Comparison of ENCODE assay signal across 9 mouse cellular contexts in the genomic region with DNA sequence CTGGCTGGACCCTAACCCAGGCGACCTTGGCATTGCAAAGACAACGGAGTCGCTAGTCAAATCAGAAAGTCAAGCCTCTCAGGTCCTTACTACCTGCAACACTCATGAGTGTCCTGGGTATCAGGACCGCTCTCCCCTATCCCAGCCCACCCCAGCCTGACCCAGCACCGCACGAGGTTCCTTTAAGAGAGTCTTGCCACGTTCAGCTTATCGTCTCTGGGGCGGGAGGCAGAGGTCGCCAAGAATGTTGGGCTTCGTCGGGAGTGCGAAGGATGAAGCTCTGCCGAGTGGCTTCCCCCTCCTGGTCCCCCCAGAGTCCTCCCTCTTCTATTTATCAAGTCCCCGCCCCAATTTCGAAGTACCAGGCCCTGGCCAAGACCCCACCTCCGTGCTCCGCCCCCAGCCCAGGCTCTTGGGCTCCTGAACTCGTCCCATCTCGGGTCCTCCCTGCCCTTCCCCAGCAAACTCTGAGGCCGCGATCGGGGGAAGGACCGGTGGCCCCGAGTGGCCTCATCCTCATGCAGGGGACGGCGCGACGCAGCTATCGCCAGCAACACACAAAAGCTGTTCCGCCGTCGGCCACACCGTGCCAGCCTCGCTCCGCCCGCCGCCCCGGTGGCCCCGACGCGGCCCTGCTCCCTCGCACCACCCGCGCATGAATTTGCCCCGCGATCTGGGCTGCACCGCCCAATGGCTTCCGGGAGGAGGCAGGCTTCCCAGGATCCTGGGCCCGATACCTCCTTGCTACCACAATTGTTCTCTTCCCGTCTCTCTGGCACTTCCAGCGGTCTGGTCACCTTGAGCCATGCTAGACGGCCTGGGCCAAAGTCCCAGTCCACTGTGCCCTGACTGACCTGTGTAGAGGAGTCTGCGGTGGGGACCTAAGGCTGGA. TPM values are rescaled to one million over a fixed set of nuclear protein-coding genes. Genes with fewer than 3 reads are reported as not detected.
DNase-seq lines count a peak whose midpoint lies in the region; ATAC-seq lines count a peak whose summit lies in the region.
"Had no signal": no experiment of that assay in that cellular context is flagged by ENCODE, and none has a peak within 500 bp of the region (broad histone marks: within the 10 kb centered on the region; RNA-seq: fewer than 3 reads in every experiment).

No protein-coding gene starts in this region.

- H3K4me3 ChIP-seq in heart, embryonic 16.5 days (ENCODE audit: low read length): peak overlapping the region; percentile 53

- no peaks in the 10 kb centered on the region for H3K36me3 ChIP-seq in heart, embryonic 16.5 days (ENCODE audit: control insufficient read depth, insufficient read depth)

- peak; percentile 19; the same call in 1 of the 2 replicates for ATAC-seq in heart, embryonic 16.5 days (replicated peaks; ENCODE audit: extremely low read depth, insufficient read depth, low FRiP score)
- ATAC-seq in megakaryocyte progenitor cell, adult 5-6 weeks (replicated peaks; ENCODE audit: poor library complexity): peak; percentile 48

- peak; percentile 68 to 72 for DNase-seq in right cerebral cortex, postnatal 10 days (ENCODE audit: low spot score in 2 of 2)
- no peak for DNase-seq in right cerebral cortex, adult 2 months (ENCODE audit: low spot score in 2 of 2)
- DNase-seq in embryo, embryonic 10 days (ENCODE audit: low spot score): peak; percentile 57
- peak; percentile 46 for DNase-seq in kidney, postnatal 14 days
- DNase-seq in urinary bladder, adult 2 months (ENCODE audit: low spot score): no peak
- no peak for DNase-seq in right cerebral cortex, postnatal 36 days (ENCODE audit: low spot score in 2 of 2)

- H3K4me2 ChIP-seq in heart, embryonic 16.5 days (ENCODE audit: low read depth, low read length): peak overlapping the region; percentile 72

- H3K9ac ChIP-seq in heart, embryonic 16.5 days (ENCODE audit: low read length): peak overlapping the region; percentile 60

- peaks cover 10% of the 10 kb centered on the region for H3K9me3 ChIP-seq in heart, embryonic 16.5 days (replicated peaks; ENCODE audit: control insufficient read depth, low read length)

- peaks cover 14% of the 10 kb centered on the region for H3K4me1 ChIP-seq in heart, embryonic 16.5 days (ENCODE audit: control insufficient read depth, insufficient read depth, low read length)

- 3% methylated on average over 54 of the region's 54 CpGs for WGBS in heart, embryonic 16.5 days

- no peak overlapping the region for H3K27ac ChIP-seq in heart, embryonic 16.5 days (ENCODE audit: low read length)

- H3K27me3 ChIP-seq in heart, embryonic 16.5 days (ENCODE audit: control insufficient read depth, insufficient read depth, low read length): peaks cover 48% of the 10 kb centered on the region

RNA-seq across cellular contexts. Expression of a gene that starts 1.1 kb away (rescaled TPM):
- 1.8 TPM in 2 replicates for polyA plus RNA-seq in heart, embryonic 16.5 days (2015; fragmentation: Nextera tagmentation; extraction: Ambion mirVana)
- not detected in 2 replicates for total RNA-seq in megakaryocyte progenitor cell, adult 5-6 weeks (2015)
- not detected in 2 replicates for total RNA-seq in megakaryocyte progenitor cell, adult 5-6 weeks (2017)
- polyA plus RNA-seq in urinary bladder, adult 2 months (2012; rRNA removed): 3.7 and 7.7 TPM in 2 replicates
- total RNA-seq: neutrophil, adult 5-6 weeks had no signal

RNA-seq across cellular contexts. Expression of a gene that starts 30.2 kb away (rescaled TPM):
- 2.0 and 2.5 TPM in 2 replicates for polyA plus RNA-seq in heart, embryonic 16.5 days (2015; fragmentation: Nextera tagmentation; extraction: Ambion mirVana)
- not detected in 2 replicates for total RNA-seq in megakaryocyte progenitor cell, adult 5-6 weeks (2015)
- not detected in 2 replicates for total RNA-seq in megakaryocyte progenitor cell, adult 5-6 weeks (2017)
- 13.3 and 19.3 TPM in 2 replicates for polyA plus RNA-seq in urinary bladder, adult 2 months (2012; rRNA removed)
- total RNA-seq: neutrophil, adult 5-6 weeks had no signal

Comparison
In these comparisons a context has a peak if more than half of its experiments do, and no peak if none do; other contexts are left out.
1. DNase-seq: peak in right cerebral cortex, postnatal 10 days (2 of 2), embryo, embryonic 10 days (single experiment) and kidney, postnatal 14 days (single experiment); none in right cerebral cortex, adult 2 months (0 of 2), urinary bladder, adult 2 months (single experiment) and right cerebral cortex, postnatal 36 days (0 of 2).